Comparison of ENCODE assay signal across 11 mouse cellular contexts in the genomic region with DNA sequence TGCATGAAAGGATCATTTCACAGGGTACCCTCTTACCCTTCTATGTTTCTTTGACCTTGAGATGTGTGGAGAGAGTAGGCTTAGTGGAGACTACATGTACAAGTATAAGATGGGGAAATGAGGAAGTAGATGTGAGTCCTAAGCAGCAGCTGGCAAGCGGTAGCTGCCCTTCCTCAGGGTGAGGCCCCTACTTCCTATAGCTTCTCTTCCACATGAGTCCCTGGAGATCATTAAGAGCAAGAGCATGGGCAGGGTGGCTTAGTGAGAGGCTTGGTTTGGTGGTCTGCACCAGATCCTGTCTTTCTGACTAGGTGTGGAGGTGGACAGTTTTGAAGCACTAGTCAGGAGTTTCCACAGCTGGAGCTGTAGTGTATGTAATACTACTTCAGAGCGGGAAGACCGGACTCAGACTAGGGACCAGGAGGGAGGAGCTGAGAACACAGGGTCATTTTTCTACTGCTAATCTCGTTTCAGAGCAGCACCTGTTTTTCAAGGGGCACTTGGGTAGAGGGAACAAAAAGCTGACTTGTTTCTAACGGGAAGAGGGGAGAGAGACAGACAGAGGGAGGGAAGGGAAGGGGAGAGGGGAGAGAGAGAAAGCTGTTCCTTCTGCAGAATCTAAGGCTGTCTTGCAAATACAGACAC. TPM values are rescaled to one million over a fixed set of nuclear protein-coding genes. Genes with fewer than 3 reads are reported as not detected.
DNase-seq lines count a peak whose midpoint lies in the region; ATAC-seq and TF ChIP-seq lines count a peak whose summit lies in the region.
"Had no signal": no experiment of that assay in that cellular context is flagged by ENCODE, and none has a peak within 500 bp of the region (broad histone marks: within the 10 kb centered on the region; RNA-seq: fewer than 3 reads in every experiment).

No protein-coding gene starts in this region.

- 40% methylated on average over 5 of the region's 5 CpGs for WGBS in liver, postnatal 0 days (ENCODE audit: insufficient replicate concordance)
- 34% methylated on average over 5 of the region's 5 CpGs for WGBS in embryonic facial prominence, embryonic 13.5 days
- 37% methylated on average over 5 of the region's 5 CpGs for WGBS in intestine, embryonic 14.5 days
- WGBS in neural tube, embryonic 15.5 days, result 31% methylated on average over 5 of the region's 5 CpGs

- no peaks in the 10 kb centered on the region for H3K9me3 ChIP-seq in liver, postnatal 0 days (ENCODE audit: low read length)
- H3K9me3 ChIP-seq in embryonic facial prominence, embryonic 13.5 days, result no peaks in the 10 kb centered on the region
- no peaks in the 10 kb centered on the region for H3K9me3 ChIP-seq in intestine, embryonic 14.5 days (ENCODE audit: control insufficient read depth, low read length)
- no peaks in the 10 kb centered on the region for H3K9me3 ChIP-seq in neural tube, embryonic 15.5 days (replicated peaks)

- peaks cover 40% of the 10 kb centered on the region for H3K36me3 ChIP-seq in liver, postnatal 0 days (replicated peaks; ENCODE audit: insufficient read depth, low read length)
- H3K36me3 ChIP-seq in embryonic facial prominence, embryonic 13.5 days, result peaks cover 77% of the 10 kb centered on the region
- H3K36me3 ChIP-seq in intestine, embryonic 14.5 days (ENCODE audit: control insufficient read depth, insufficient read depth, low read length), result peaks cover 79% of the 10 kb centered on the region
- H3K36me3 ChIP-seq in neural tube, embryonic 15.5 days, result peaks cover 52% of the 10 kb centered on the region

- DNase-seq in liver, postnatal 0 days, result peak; percentile 26
- no peak for DNase-seq in liver
- no peak for DNase-seq in intestine, embryonic 14.5 days (ENCODE audit: low spot score)
- DNase-seq in thymus, postnatal 4 days, result no peak
- DNase-seq in thymus, postnatal 10 days (ENCODE audit: low spot score in 2 of 2), result no peak
- no peak for DNase-seq in urinary bladder, postnatal 10 days (ENCODE audit: low spot score)
- DNase-seq: cerebellum, adult 11-12 months; gastrocnemius, postnatal 10 days; layer of hippocampus, adult 9-11 months had no signal

- H3K27me3 ChIP-seq in liver, postnatal 0 days (ENCODE audit: insufficient read depth, low read length), result no peaks in the 10 kb centered on the region
- no peaks in the 10 kb centered on the region for H3K27me3 ChIP-seq in embryonic facial prominence, embryonic 13.5 days
- H3K27me3 ChIP-seq in intestine, embryonic 14.5 days (replicated peaks; ENCODE audit: control insufficient read depth, insufficient read depth, low read length), result no peaks in the 10 kb centered on the region
- H3K27me3 ChIP-seq in neural tube, embryonic 15.5 days (replicated peaks), result no peaks in the 10 kb centered on the region

- no peak overlapping the region for H3K9ac ChIP-seq in liver, postnatal 0 days (replicated peaks)
- no peak overlapping the region for H3K9ac ChIP-seq in embryonic facial prominence, embryonic 13.5 days
- no peak overlapping the region for H3K9ac ChIP-seq in intestine, embryonic 14.5 days (ENCODE audit: low read length)
- no peak overlapping the region for H3K9ac ChIP-seq in neural tube, embryonic 15.5 days (replicated peaks)

- no peak for TF ChIP-seq EP300 in liver, postnatal 0 days (IDR thresholded peaks at IDR 0.05; ENCODE audit: low read depth)

- no peak for TF ChIP-seq CTCF in liver, postnatal 0 days (IDR thresholded peaks at IDR 0.05; ENCODE audit: low read depth)

- H3K4me3 ChIP-seq in liver, postnatal 0 days (ENCODE audit: low read depth, low read length), result no peak overlapping the region
- H3K4me3 ChIP-seq in embryonic facial prominence, embryonic 13.5 days, result no peak overlapping the region
- no peak overlapping the region for H3K4me3 ChIP-seq in intestine, embryonic 14.5 days (ENCODE audit: low read depth, low read length)
- no peak overlapping the region for H3K4me3 ChIP-seq in neural tube, embryonic 15.5 days (replicated peaks)

- peak overlapping the region; percentile 64; the same call in 1 of the 2 replicates for H3K27ac ChIP-seq in liver, postnatal 0 days (ENCODE audit: low read depth)
- peak overlapping the region; percentile 69 for H3K27ac ChIP-seq in embryonic facial prominence, embryonic 13.5 days
- 0 out of 2 replicates have a peak overlapping the region, but pooled peaks have one; percentile 16 for H3K27ac ChIP-seq in intestine, embryonic 14.5 days (ENCODE audit: low read depth)
- peak overlapping the region; percentile 60 for H3K27ac ChIP-seq in neural tube, embryonic 15.5 days (replicated peaks)

- H3K4me1 ChIP-seq in liver, postnatal 0 days (ENCODE audit: insufficient read depth), result peaks cover 7% of the 10 kb centered on the region
- peaks cover 12% of the 10 kb centered on the region; the same call in 1 of the 2 replicates for H3K4me1 ChIP-seq in embryonic facial prominence, embryonic 13.5 days
- H3K4me1 ChIP-seq in intestine, embryonic 14.5 days (replicated peaks; ENCODE audit: control insufficient read depth, insufficient read depth, low read length), result no peaks in the 10 kb centered on the region
- peaks cover 20% of the 10 kb centered on the region for H3K4me1 ChIP-seq in neural tube, embryonic 15.5 days

- peak; percentile 50 for ATAC-seq in liver, postnatal 0 days
- ATAC-seq in embryonic facial prominence, embryonic 13.5 days (ENCODE audit: insufficient number of reproducible peaks, insufficient read depth, low FRiP score, low TSS enrichment, low read depth), result no peak
- peak; percentile 29; the same call in 1 of the 2 replicates for ATAC-seq in intestine, embryonic 14.5 days (replicated peaks; ENCODE audit: low FRiP score, low TSS enrichment, low read depth)
- no peak for ATAC-seq in neural tube, embryonic 15.5 days (ENCODE audit: low FRiP score)

- H3K4me2 ChIP-seq in liver, postnatal 0 days (ENCODE audit: low read depth, low read length), result no peak overlapping the region
- H3K4me2 ChIP-seq in embryonic facial prominence, embryonic 13.5 days, result no peak overlapping the region
- no peak overlapping the region for H3K4me2 ChIP-seq in intestine, embryonic 14.5 days (ENCODE audit: low read length)
- H3K4me2 ChIP-seq in neural tube, embryonic 15.5 days, result no peak overlapping the region

RNA-seq across cellular contexts. Expression of gene Oaz2, which starts 25.3 kb away (rescaled TPM):
- 50.9 and 52.8 TPM in 2 replicates for polyA plus RNA-seq in liver, postnatal 0 days (2015; fragmentation: Nextera tagmentation; extraction: Ambion mirVana)
- polyA plus RNA-seq in embryonic facial prominence, embryonic 13.5 days (2015; fragmentation: Nextera tagmentation; extraction: Ambion mirVana), result 295 and 315 TPM in 2 replicates
- polyA plus RNA-seq in intestine, embryonic 14.5 days (2014; fragmentation: Nextera tagmentation; extraction: Ambion mirVana), result 166 and 184 TPM in 2 replicates
- polyA plus RNA-seq in neural tube, embryonic 15.5 days (2015; fragmentation: Nextera tagmentation; extraction: Ambion mirVana), result 383 and 395 TPM in 2 replicates

Comparison
In these comparisons a context has a peak if more than half of its experiments do, and no peak if none do; other contexts are left out.
1. ATAC-seq: peak in liver, postnatal 0 days (single experiment) and intestine, embryonic 14.5 days (single experiment); none in embryonic facial prominence, embryonic 13.5 days (single experiment) and neural tube, embryonic 15.5 days (single experiment).
2. H3K27ac ChIP-seq: peak in every context shown above with its lines; median percentile 69 in embryonic facial prominence, embryonic 13.5 days; 64 in liver, postnatal 0 days; 60 in neural tube, embryonic 15.5 days; 16 in intestine, embryonic 14.5 days.